In the genomic region with DNA sequence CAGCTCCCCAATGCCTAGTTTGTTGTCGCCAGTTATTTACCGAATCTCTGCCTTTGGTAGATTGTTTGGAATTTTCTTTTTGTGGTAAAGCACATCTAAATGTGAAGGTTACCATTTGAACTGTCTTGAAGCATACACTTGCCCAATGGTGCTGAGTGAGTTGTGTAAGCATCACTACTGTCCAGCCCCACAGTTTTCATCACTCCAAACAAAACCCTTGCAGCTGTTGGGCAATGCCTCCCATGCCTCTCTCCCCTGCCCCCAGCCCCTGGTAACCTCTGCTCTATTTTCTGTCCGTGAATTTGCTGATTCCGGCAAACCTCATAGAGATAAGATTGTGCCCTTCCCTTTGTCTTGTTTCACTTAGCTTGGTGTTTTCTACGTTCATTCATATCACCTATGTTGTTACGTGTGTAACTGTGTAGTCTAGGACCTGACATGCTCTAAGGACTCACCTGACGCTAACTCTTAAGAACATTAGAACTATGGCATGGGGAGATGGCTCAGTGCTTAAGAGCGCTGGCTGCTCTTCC, we compare ENCODE assay signal across 13 mouse cellular contexts. TPM values are rescaled to one million over a fixed set of nuclear protein-coding genes. Genes with fewer than 3 reads are reported as not detected.
DNase-seq lines count a peak whose midpoint lies in the region; ATAC-seq and TF ChIP-seq lines count a peak whose summit lies in the region.
"Had no signal": no experiment of that assay in that cellular context is flagged by ENCODE, and none has a peak within 500 bp of the region (broad histone marks: within the 10 kb centered on the region; RNA-seq: fewer than 3 reads in every experiment).

No protein-coding gene starts in this region.

- intact Hi-C loops in heart, postnatal 10 days (cut with DNase I), result no loop called here

- H3K4me1 ChIP-seq in heart, embryonic 12.5 days (replicated peaks), result peaks cover 19% of the 10 kb centered on the region
- peaks cover 62% of the 10 kb centered on the region for H3K4me1 ChIP-seq in liver, adult 2 months (ENCODE audit: control insufficient read depth, insufficient read depth, low read length)
- H3K4me1 ChIP-seq in brown adipose tissue, adult 24 weeks (ENCODE audit: control insufficient read depth, insufficient read depth, insufficient read length, low read length), result peaks cover 22% of the 10 kb centered on the region
- peaks cover 28% of the 10 kb centered on the region for H3K4me1 ChIP-seq in midbrain, embryonic 10.5 days

- no peak overlapping the region for H3K4me2 ChIP-seq in heart, embryonic 12.5 days
- H3K4me2 ChIP-seq: lung, embryonic 15.5 days had no signal

- 74% methylated on average over 8 of the region's 8 CpGs for WGBS in heart, embryonic 12.5 days
- 23% methylated on average over 8 of the region's 8 CpGs for WGBS in liver, adult 2 months
- 89% methylated on average over 8 of the region's 8 CpGs for WGBS in midbrain, embryonic 10.5 days

- H3K9ac ChIP-seq in heart, embryonic 12.5 days, result no peak overlapping the region
- no peak overlapping the region for H3K9ac ChIP-seq in liver, adult 2 months (ENCODE audit: low read depth, low read length)
- H3K9ac ChIP-seq: lung, embryonic 15.5 days had no signal

- no peak for TF ChIP-seq CTCF in liver, adult 2 months (IDR thresholded peaks at IDR 0.05; ENCODE audit: low read depth, low read length)

- ATAC-seq in heart, embryonic 12.5 days (ENCODE audit: insufficient number of reproducible peaks, low FRiP score), result no peak
- ATAC-seq in megakaryocyte, adult 5-6 weeks (ENCODE audit: poor library complexity, severe bottlenecking), result peak; percentile 83

- peaks cover 37% of the 10 kb centered on the region for H3K79me2 ChIP-seq in liver, adult 2 months (ENCODE audit: control insufficient read depth, insufficient read depth, low read length)

- DNase-seq in heart, postnatal 10 days, result peak; percentile 0 to 2
- peak; percentile 95 for DNase-seq in liver, adult 2 months (ENCODE audit: extremely low read depth, low read depth, low spot score)
- no peak for DNase-seq in liver
- no peak for DNase-seq in natural killer cell, adult 2 months (ENCODE audit: low spot score in 2 of 2)
- no peak for DNase-seq in midbrain, embryonic 10.5 days (ENCODE audit: low spot score)
- DNase-seq: cerebellum, postnatal 10 days had no signal

- H3K27ac ChIP-seq in heart, embryonic 12.5 days (ENCODE audit: poor library complexity, severe bottlenecking), result no peak overlapping the region
- peak overlapping the region; percentile 71 for H3K27ac ChIP-seq in liver, adult 2 months (replicated peaks; ENCODE audit: insufficient read depth, low read depth, low read length)
- peak overlapping the region; percentile 53 for H3K27ac ChIP-seq in brown adipose tissue, adult 24 weeks (replicated peaks; ENCODE audit: low read depth, low read length)
- H3K27ac ChIP-seq in midbrain, embryonic 10.5 days (replicated peaks), result no peak overlapping the region
- H3K27ac ChIP-seq: heart, embryonic 10.5 days; hindbrain, embryonic 10.5 days; lung, embryonic 15.5 days had no signal

- H3K9me3 ChIP-seq in heart, embryonic 12.5 days (replicated peaks), result 0 out of 2 replicates have a peak, but pooled peaks cover 2% of the 10 kb centered on the region
- no peaks in the 10 kb centered on the region for H3K9me3 ChIP-seq in midbrain, embryonic 10.5 days (replicated peaks)
- H3K9me3 ChIP-seq: embryonic facial prominence, embryonic 10.5 days; heart, embryonic 10.5 days; hindbrain, embryonic 10.5 days; lung, embryonic 15.5 days had no signal

- TF ChIP-seq POLR2A in liver, adult 2 months (IDR thresholded peaks at IDR 0.05; ENCODE audit: extremely low read depth, insufficient read depth, low read length), result no peak

- no peaks in the 10 kb centered on the region for H3K36me3 ChIP-seq in heart, embryonic 12.5 days
- H3K36me3 ChIP-seq in liver, adult 2 months (ENCODE audit: control insufficient read depth, insufficient read depth, low read length), result peaks cover 48% of the 10 kb centered on the region
- no peaks in the 10 kb centered on the region for H3K36me3 ChIP-seq in midbrain, embryonic 10.5 days
- H3K36me3 ChIP-seq: embryonic facial prominence, embryonic 10.5 days; hindbrain, embryonic 10.5 days; lung, embryonic 15.5 days had no signal

- H3K4me3 ChIP-seq in heart, embryonic 12.5 days, result no peak overlapping the region
- no peak overlapping the region for H3K4me3 ChIP-seq in liver, adult 2 months (ENCODE audit: insufficient read depth, low read depth, low read length)
- peak overlapping the region; percentile 10; the same call in 1 of the 2 replicates for H3K4me3 ChIP-seq in brown adipose tissue, adult 24 weeks (ENCODE audit: insufficient read depth, low read depth, low read length)
- no peak overlapping the region for H3K4me3 ChIP-seq in midbrain, embryonic 10.5 days
- H3K4me3 ChIP-seq: embryonic facial prominence, embryonic 10.5 days; heart, embryonic 10.5 days; hindbrain, embryonic 10.5 days; lung, embryonic 15.5 days had no signal

- no peaks in the 10 kb centered on the region for H3K27me3 ChIP-seq in heart, embryonic 12.5 days (replicated peaks)
- no peaks in the 10 kb centered on the region for H3K27me3 ChIP-seq in liver, adult 2 months (ENCODE audit: control insufficient read depth, insufficient read depth, low read length)
- peaks cover 2% of the 10 kb centered on the region; the same call in 1 of the 2 replicates for H3K27me3 ChIP-seq in midbrain, embryonic 10.5 days (ENCODE audit: low read depth, poor library complexity, severe bottlenecking)
- H3K27me3 ChIP-seq: lung, embryonic 15.5 days had no signal

RNA-seq across cellular contexts. Expression of gene Acsl1, which starts 14.2 kb away (rescaled TPM):
- 100 to 1,000 TPM; 855 to 861 TPM for total RNA-seq in heart, postnatal 10 days (2021)
- polyA plus RNA-seq in heart, embryonic 12.5 days (2016; fragmentation: Nextera tagmentation; extraction: Ambion mirVana), result 23.3 and 24.5 TPM in 2 replicates
- total RNA-seq in liver, adult 2 months (2014; rRNA removed), result 447 and 506 TPM in 2 replicates
- 322 and 338 TPM in 2 replicates for polyA plus RNA-seq in liver, adult 2 months (2012; rRNA removed)
- polyA plus RNA-seq in brown adipose tissue, adult 24 weeks (2012; ENCODE audit: insufficient read depth, insufficient read length, missing spikeins), result 734 and 1,073 TPM in 2 replicates
- 51.0 and 67.3 TPM in 2 replicates for total RNA-seq in megakaryocyte, adult 5-6 weeks (2015)
- total RNA-seq in megakaryocyte, adult 5-6 weeks (2017), result 97.1 and 125 TPM in 2 replicates
- 6.8 and 6.9 TPM in 2 replicates for polyA plus RNA-seq in midbrain, embryonic 10.5 days (2016; fragmentation: Nextera tagmentation; extraction: Ambion mirVana)

Comparison
In these comparisons a context has a peak if more than half of its experiments do, and no peak if none do; other contexts are left out.
1. DNase-seq: peak in heart, postnatal 10 days (2 of 2) and liver, adult 2 months (single experiment); none in liver (single experiment), natural killer cell, adult 2 months (0 of 2) and midbrain, embryonic 10.5 days (single experiment).
2. H3K27ac ChIP-seq: peak in liver, adult 2 months (single experiment) and brown adipose tissue, adult 24 weeks (single experiment); none in heart, embryonic 12.5 days (single experiment) and midbrain, embryonic 10.5 days (single experiment).
3. RNA of gene Acsl1, which starts 14.2 kb away (polyA plus RNA-seq): 734 to 1,073 TPM in brown adipose tissue, adult 24 weeks and 322 to 338 TPM in liver, adult 2 months; 23.3 to 24.5 TPM in heart, embryonic 12.5 days and 6.8 to 6.9 TPM in midbrain, embryonic 10.5 days; every median in the first group is over 10 times any median in the second.